Mouse (Mus musculus) small intestine, adult 2 months (tissue): ENCODE data around the gene Rp9. TPM values are rescaled to one million over a fixed set of nuclear protein-coding genes. Genes with fewer than 3 reads are reported as not detected.

Source experiments
- H3K27ac ChIP-seq: fragments of 200-500 bp; 2 replicates; pipeline ENCODE4 v1.5.1; 2012; ENCODE audit warnings: low read depth, low read length, control low read depth, inconsistent platforms; ENCODE audit not compliant: insufficient read depth
- H3K27me3 ChIP-seq: fragments of 200-500 bp; 2 replicates; pipeline ENCODE4 v1.6.1; 2012; ENCODE audit warnings: mild to moderate bottlenecking, moderate library complexity, low read length, inconsistent platforms; ENCODE audit not compliant: control insufficient read depth, insufficient read depth
- H3K36me3 ChIP-seq: fragments of 200-500 bp; 2 replicates; pipeline ENCODE4 v1.6.1; 2012; ENCODE audit warnings: mild to moderate bottlenecking, low read length, control low read depth, inconsistent platforms; ENCODE audit not compliant: control insufficient read depth, insufficient read depth
- H3K4me1 ChIP-seq: fragments of 200-500 bp; 2 replicates; pipeline ENCODE4 v1.6.1; 2012; ENCODE audit warnings: low read length, inconsistent platforms, mixed read lengths; ENCODE audit not compliant: control insufficient read depth, insufficient read depth, insufficient read length
- H3K4me3 ChIP-seq: fragments of 200-500 bp; 2 replicates; pipeline ENCODE4 v1.5.1; 2012; ENCODE audit warnings: low read depth, mild to moderate bottlenecking, control low read depth, inconsistent platforms, low read length, moderate library complexity
- CTCF ChIP-seq: fragments of 200-500 bp; IDR thresholded peaks from 2 replicates; pipeline ENCODE4 v1.5.1; 2012; ENCODE audit warnings: low read depth, mild to moderate bottlenecking, control low read depth, inconsistent platforms, low read length, moderate library complexity, mixed read lengths; ENCODE audit not compliant: insufficient replicate concordance, insufficient read length; ENCODE audit errors: extremely low read depth
- POLR2A ChIP-seq: fragments of 200-500 bp; IDR thresholded peaks from 2 replicates; pipeline ENCODE4 v1.6.1; 2012; ENCODE audit warnings: low read depth, mild to moderate bottlenecking, control low read depth, inconsistent platforms, low read length, moderate library complexity
- WGBS: fragments of 180-500 bp; shearing (Covaris S2); methylation state at CpG from one replicate; pipeline ENCODE4 v1.1.7; 2018; 5-methylcytosine and 5-hydroxymethylcytosine counted together
- polyA plus RNA-seq: library from polyadenylated mRNA; depleted of rRNA; stranded (reverse); fragments of >200 nt; gene quantifications from 2 replicates; pipeline ENCODE4 v1.2.3, GENCODE M21; 2012

The Rp9 gene
- polyA plus RNA-seq, 1 experiment: 106 TPM

- no peaks in the 10 kb centered on the region for H3K4me1 ChIP-seq
- no peak overlapping the region for H3K27ac ChIP-seq
- no peaks in the 10 kb centered on the region for H3K36me3 ChIP-seq
- H3K27me3 ChIP-seq: no peaks in the 10 kb centered on the region
- TF ChIP-seq POLR2A (no peak), CTCF (no peak)
- no peak overlapping the region for H3K4me3 ChIP-seq
- 87% methylated on average over 14 of the region's 14 CpGs for WGBS
These were observed 40.7 kb downstream of the Rp9 start for GRCm38 (mm10) chr9:22428666-22429410.

GRCm38 (mm10) chr9:22428028-22428665, 41.4 kb downstream of the Rp9 start:
- H3K36me3 ChIP-seq: no peaks in the 10 kb centered on the region
- no peaks in the 10 kb centered on the region for H3K27me3 ChIP-seq
- H3K4me3 ChIP-seq: no peak overlapping the region
- no peak for TF ChIP-seq POLR2A
- TF ChIP-seq CTCF: no peak
- no peak overlapping the region for H3K27ac ChIP-seq
- H3K4me1 ChIP-seq: no peaks in the 10 kb centered on the region
- WGBS: 51% methylated on average over 4 of the region's 4 CpGs

DNA sequence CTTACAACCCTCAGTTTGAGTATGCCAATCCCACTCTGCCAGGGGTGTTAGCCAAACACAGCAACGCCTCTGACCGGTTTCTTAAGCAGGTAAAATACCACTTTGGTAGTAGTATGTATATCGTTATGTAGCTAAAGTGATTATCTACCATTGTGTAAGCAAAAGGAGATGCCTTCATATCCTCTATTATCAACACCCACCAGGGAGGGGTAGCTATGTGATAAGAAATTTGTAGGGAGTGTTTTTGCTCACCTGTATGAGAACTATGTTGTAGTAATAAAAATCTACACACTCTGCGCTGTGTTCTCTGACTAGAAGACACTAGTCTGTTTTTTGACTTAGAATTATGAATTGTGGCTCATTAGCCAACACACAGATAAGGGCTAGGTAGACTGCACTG, 44.8 kb downstream of the Rp9 start:
- Histone ChIP-seq H3K27ac (no peak overlapping the region), H3K4me1 (no peaks in the 10 kb centered on the region), H3K27me3 (no peaks in the 10 kb centered on the region), H3K36me3 (no peaks in the 10 kb centered on the region), H3K4me3 (no peak overlapping the region)
- TF ChIP-seq CTCF: no peak
- WGBS: 84% methylated on average over 4 of the region's 4 CpGs

DNA sequence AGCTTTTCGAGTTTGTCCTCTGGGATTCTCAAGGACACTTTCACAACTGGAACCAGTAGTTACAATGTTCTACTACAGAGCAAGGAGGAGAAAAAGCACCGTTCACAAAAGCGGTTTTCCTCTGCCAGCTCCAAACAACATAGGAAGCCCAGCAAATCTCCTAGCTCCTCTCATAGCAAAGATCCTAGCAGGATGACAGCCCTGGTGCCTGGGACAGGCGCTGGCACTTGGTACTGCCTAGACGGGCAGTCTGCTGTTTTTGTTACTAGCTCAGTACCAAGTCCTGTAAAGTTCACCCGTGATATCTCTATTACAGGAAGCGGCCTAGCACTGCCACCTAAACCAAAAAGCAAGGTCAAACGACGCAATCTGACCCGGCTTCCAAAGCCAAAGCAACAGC, 45.3 kb downstream of the Rp9 start:
- Histone ChIP-seq H3K4me1 (no peaks in the 10 kb centered on the region), H3K27me3 (no peaks in the 10 kb centered on the region), H3K36me3 (no peaks in the 10 kb centered on the region), H3K4me3 (no peak overlapping the region), H3K27ac (no peak overlapping the region)
- TF ChIP-seq POLR2A: no peak
- no peak for TF ChIP-seq CTCF
- whole genome bisulfite sequencing: 75% methylated on average over 10 of the region's 10 CpGs

DNA sequence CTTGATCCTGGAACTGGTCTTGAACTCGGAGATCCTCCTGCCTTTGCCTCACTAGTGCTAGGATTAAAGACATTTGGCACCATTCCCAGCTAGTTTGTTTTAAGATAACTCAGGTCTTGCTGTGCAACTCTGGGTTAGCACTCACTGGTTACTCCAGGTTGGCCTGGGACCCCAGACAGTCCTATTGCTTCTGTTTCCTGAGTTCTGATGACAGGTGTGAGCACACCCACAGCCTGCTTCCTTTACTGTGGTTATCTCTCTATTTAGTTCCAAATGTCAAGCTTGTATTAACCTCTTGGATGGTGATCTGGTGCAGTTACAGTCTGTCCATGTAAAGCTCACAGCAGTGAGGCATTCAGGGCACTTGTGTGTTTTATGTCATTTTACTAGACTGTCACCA, 46.0 kb downstream of the Rp9 start:
- TF ChIP-seq POLR2A: no peak
- TF ChIP-seq CTCF: no peak
- Histone ChIP-seq H3K36me3 (no peaks in the 10 kb centered on the region), H3K27ac (no peak overlapping the region), H3K4me3 (no peak overlapping the region), H3K27me3 (no peaks in the 10 kb centered on the region), H3K4me1 (no peaks in the 10 kb centered on the region)
- WGBS: 50% methylated on average over 1 of the region's 1 CpGs

DNA sequence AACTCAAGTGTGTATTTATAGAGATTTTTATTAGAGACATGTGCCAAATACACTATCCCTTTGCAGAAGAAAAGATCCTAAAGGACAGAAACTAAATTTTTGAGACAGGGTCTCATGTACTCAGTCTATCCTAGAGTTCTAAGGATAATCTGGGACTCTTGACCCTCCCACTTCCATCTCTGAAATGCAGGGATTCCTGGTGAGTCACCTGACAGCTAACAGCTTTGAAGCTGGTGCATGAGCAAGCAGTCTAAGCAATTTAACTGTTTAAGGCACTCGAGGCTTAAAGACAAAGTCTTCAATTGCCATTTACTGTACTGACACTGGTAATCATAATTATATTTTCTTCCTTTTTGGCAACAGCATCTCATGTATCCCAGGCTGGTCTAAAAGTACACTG, 47.0 kb downstream of the Rp9 start:
- TF ChIP-seq CTCF: no peak
- no peak for TF ChIP-seq POLR2A
- 44% methylated on average over 1 of the region's 1 CpGs for WGBS
- H3K4me3 ChIP-seq: no peak overlapping the region

DNA sequence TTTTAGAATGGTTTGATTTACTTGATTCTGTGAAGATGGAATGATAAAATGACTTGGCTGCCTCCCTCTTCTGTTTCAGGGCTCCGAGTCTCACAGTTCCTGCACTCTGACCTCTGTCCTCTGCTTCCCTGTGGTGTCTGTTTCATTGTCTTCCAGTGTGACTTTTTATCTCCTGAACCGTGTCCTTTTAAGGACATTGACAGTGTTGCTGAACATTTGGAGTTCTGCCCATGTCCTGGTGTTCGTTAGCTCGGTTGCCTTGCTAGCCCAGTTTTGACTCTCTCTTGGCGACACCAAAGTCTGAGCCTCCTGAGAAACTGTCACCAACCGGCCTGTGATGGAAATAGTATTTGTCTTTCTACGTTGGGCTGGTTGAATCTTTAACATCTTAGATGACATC, 49.1 kb downstream of the Rp9 start:
- TF ChIP-seq POLR2A: no peak
- no peak for TF ChIP-seq CTCF
- 31% methylated on average over 7 of the region's 7 CpGs for WGBS
- H3K36me3 ChIP-seq: no peaks in the 10 kb centered on the region
- H3K27me3 ChIP-seq: no peaks in the 10 kb centered on the region
- H3K27ac ChIP-seq: no peak overlapping the region
- no peak overlapping the region for H3K4me3 ChIP-seq
- H3K4me1 ChIP-seq: no peaks in the 10 kb centered on the region

More for the DNA sequence above, 47.0 kb downstream of the Rp9 start:
- H3K27ac ChIP-seq: no peak overlapping the region
- H3K4me1 ChIP-seq: no peaks in the 10 kb centered on the region
- no peaks in the 10 kb centered on the region for H3K36me3 ChIP-seq
- no peaks in the 10 kb centered on the region for H3K27me3 ChIP-seq
